Mouse (Mus musculus) E14TG2a.4 (cell line): ENCODE data around the gene Ercc1.

Source experiments
- CTCF ChIP-seq: conservative IDR thresholded peaks from 2 replicates; pipeline ENCODE4 v1.5.1; 2014; ENCODE audit warnings: low read length
- NANOG ChIP-seq: IDR thresholded peaks from 2 replicates; pipeline ENCODE4 v1.6.1; 2014; ENCODE audit warnings: borderline replicate concordance, low read length, mixed read lengths
- POU5F1 ChIP-seq: IDR thresholded peaks from 2 replicates; pipeline ENCODE4 v1.6.1; 2014; ENCODE audit warnings: low read length, borderline replicate concordance

GRCm38 (mm10) chr7:19306819-19307738, 37.5 kb upstream of the Ercc1 start:
- TF ChIP-seq CTCF (no peak), NANOG (no peak), POU5F1 (no peak)
